Mouse (Mus musculus) hindbrain, postnatal 0 days (tissue): Measurements from ENCODE around the gene Pdp2. TPM values are rescaled to one million over a fixed set of nuclear protein-coding genes. Genes with fewer than 3 reads are reported as not detected.

Experiments used
- ATAC-seq: fragments of 200-750 bp; cut with Nextera tagmentation; 2 replicates; pipeline ENCODE4 v1.8.0; 2017; ENCODE audit warnings: mild to moderate bottlenecking, moderate TSS enrichment, moderate library complexity
- DNase-seq: peaks from one replicate; pipeline ENCODE4 v3.0.0-alpha.2; 2015; ENCODE audit warnings: low spot score
- H3K27ac ChIP-seq: fragments of 300-500 bp; sonication (generic); 2 replicates; pipeline ENCODE4 v1.5.1; 2014; ENCODE audit warnings: mild to moderate bottlenecking
- H3K27me3 ChIP-seq: fragments of 300-500 bp; sonication (generic); 2 replicates; pipeline ENCODE4 v1.6.1; 2014; ENCODE audit warnings: low read length, mixed read lengths; ENCODE audit not compliant: insufficient read depth
- H3K36me3 ChIP-seq: fragments of 300-500 bp; sonication (generic); 2 replicates; pipeline ENCODE4 v1.6.1; 2014; ENCODE audit warnings: low read length, mixed read lengths; ENCODE audit not compliant: insufficient read depth
- H3K4me1 ChIP-seq: fragments of 300-500 bp; sonication (generic); 2 replicates; pipeline ENCODE4 v1.6.1; 2014; ENCODE audit warnings: antibody characterized with exemption, low read length, mixed read lengths; ENCODE audit not compliant: insufficient read depth
- H3K4me2 ChIP-seq: fragments of 300-500 bp; sonication (generic); 2 replicates; pipeline ENCODE4 v1.6.1; 2014; ENCODE audit warnings: low read depth, mild to moderate bottlenecking, low read length, moderate library complexity, mixed read lengths
- H3K4me3 ChIP-seq: fragments of 300-500 bp; sonication (generic); 2 replicates; pipeline ENCODE4 v1.5.1; 2014; ENCODE audit warnings: low read length
- H3K9ac ChIP-seq: fragments of 300-500 bp; sonication (generic); replicated peaks from 2 replicates; pipeline ENCODE4 v1.6.1; 2014; ENCODE audit warnings: mild to moderate bottlenecking, low read length, moderate library complexity, mixed read lengths
- H3K9me3 ChIP-seq: fragments of 300-500 bp; sonication (generic); 2 replicates; pipeline ENCODE4 v1.6.1; 2016; ENCODE audit warnings: low read length, mixed read lengths
- CTCF ChIP-seq: IDR thresholded peaks from 2 replicates; pipeline ENCODE4 v1.5.1; 2016; ENCODE audit warnings: antibody characterized with exemption, control low read depth, low read depth
- WGBS: fragments of 180-500 bp; shearing (Covaris S2); extraction: QIAGEN DNeasy Blood & Tissue Kit; methylation state at CpG from one replicate; pipeline ENCODE4 v1.1.7; 2014; 5-methylcytosine and 5-hydroxymethylcytosine counted together
- polyA plus RNA-seq: library from polyadenylated mRNA; unstranded; fragments of >200 nt; fragmentation: Nextera tagmentation; extraction: Ambion mirVana; gene quantifications from 2 replicates; pipeline ENCODE4 v1.2.1, GENCODE M21; 2015
- total RNA-seq: library from RNA; depleted of rRNA; stranded (reverse); fragments of >200 nt; gene quantifications from 2 replicates; pipeline ENCODE4 v1.2.3, GENCODE M21; 2014

Gene Pdp2
- total and polyA plus RNA-seq, 2 experiments from 2014 or later = 12.3 to 14.2 TPM

DNA sequence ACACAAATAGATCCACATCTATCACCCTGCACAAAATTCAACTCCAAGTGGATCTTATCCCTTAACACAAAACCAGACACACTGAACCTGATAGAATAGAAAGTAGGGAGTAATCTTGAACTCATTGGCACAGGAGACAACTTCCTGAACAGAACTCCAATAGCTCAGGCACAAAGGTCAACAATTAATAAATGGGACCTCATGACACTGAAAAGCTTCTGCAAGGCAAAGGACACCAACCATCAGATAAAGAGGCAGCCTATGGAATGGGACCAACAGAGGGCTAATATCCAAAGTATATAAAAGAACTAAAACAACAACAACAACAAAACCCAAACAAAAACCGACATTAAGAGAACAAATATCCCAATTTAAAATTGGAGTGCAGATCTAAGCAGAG, 6.7 kb upstream of the Pdp2 start:
- Histone ChIP-seq H3K27ac (no peak overlapping the region), H3K4me1 (no peaks in the 10 kb centered on the region), H3K4me2 (no peak overlapping the region), H3K36me3 (no peaks in the 10 kb centered on the region), H3K4me3 (no peak overlapping the region), H3K9ac (no peak overlapping the region), H3K9me3 (no peaks in the 10 kb centered on the region), H3K27me3 (no peaks in the 10 kb centered on the region)
- ATAC-seq (no peak), DNase-seq (no peak)
- WGBS = 57% methylated on average over 1 of the region's 1 CpGs
- TF ChIP-seq CTCF = no peak

- DNase-seq (no peak), ATAC-seq (no peak)
- Histone ChIP-seq H3K36me3 (peaks cover 12% of the 10 kb centered on the region; the same call in 1 of the 2 replicates), H3K27ac (no peak overlapping the region), H3K4me2 (no peak overlapping the region), H3K4me1 (peaks cover 4% of the 10 kb centered on the region; the same call in 1 of the 2 replicates), H3K27me3 (no peaks in the 10 kb centered on the region), H3K9ac (no peak overlapping the region), H3K9me3 (no peaks in the 10 kb centered on the region), H3K4me3 (no peak overlapping the region)
- TF ChIP-seq CTCF = no peak
- 95% methylated on average over 3 of the region's 3 CpGs for WGBS
Observed at GRCm38 (mm10) chr8:104590284-104590683, 967 bp upstream of the Pdp2 start.

GRCm38 (mm10) chr8:104591856-104592255, 605 bp downstream of the Pdp2 start:
- H3K36me3 ChIP-seq = peaks cover 18% of the 10 kb centered on the region
- H3K27me3 ChIP-seq = no peaks in the 10 kb centered on the region
- H3K4me3 ChIP-seq = peak overlapping the region; percentile 69
- TF ChIP-seq CTCF = no peak
- H3K4me1 ChIP-seq = peaks cover 4% of the 10 kb centered on the region; the same call in 1 of the 2 replicates
- no peak for DNase-seq
- 3% methylated on average over 9 of the region's 9 CpGs for WGBS
- H3K9me3 ChIP-seq = no peaks in the 10 kb centered on the region
- peak overlapping the region; percentile 64 for H3K9ac ChIP-seq
- no peak; the same call in 1 of the 2 replicates for ATAC-seq
- peak overlapping the region; percentile 79; the same call in 1 of the 2 replicates for H3K27ac ChIP-seq
- peak overlapping the region; percentile 65 for H3K4me2 ChIP-seq

GRCm38 (mm10) chr8:104592566-104592965, 1.3 kb downstream of the Pdp2 start:
- H3K4me3 ChIP-seq = no peak overlapping the region
- no peak for ATAC-seq
- H3K9me3 ChIP-seq = no peaks in the 10 kb centered on the region
- peaks cover 4% of the 10 kb centered on the region; the same call in 1 of the 2 replicates for H3K4me1 ChIP-seq
- no peaks in the 10 kb centered on the region for H3K27me3 ChIP-seq
- no peak for TF ChIP-seq CTCF
- no peak overlapping the region for H3K9ac ChIP-seq
- no peak overlapping the region for H3K27ac ChIP-seq
- peaks cover 18% of the 10 kb centered on the region for H3K36me3 ChIP-seq
- peak overlapping the region; percentile 65 for H3K4me2 ChIP-seq
- DNase-seq = no peak
- WGBS = 74% methylated on average over 6 of the region's 6 CpGs

DNA sequence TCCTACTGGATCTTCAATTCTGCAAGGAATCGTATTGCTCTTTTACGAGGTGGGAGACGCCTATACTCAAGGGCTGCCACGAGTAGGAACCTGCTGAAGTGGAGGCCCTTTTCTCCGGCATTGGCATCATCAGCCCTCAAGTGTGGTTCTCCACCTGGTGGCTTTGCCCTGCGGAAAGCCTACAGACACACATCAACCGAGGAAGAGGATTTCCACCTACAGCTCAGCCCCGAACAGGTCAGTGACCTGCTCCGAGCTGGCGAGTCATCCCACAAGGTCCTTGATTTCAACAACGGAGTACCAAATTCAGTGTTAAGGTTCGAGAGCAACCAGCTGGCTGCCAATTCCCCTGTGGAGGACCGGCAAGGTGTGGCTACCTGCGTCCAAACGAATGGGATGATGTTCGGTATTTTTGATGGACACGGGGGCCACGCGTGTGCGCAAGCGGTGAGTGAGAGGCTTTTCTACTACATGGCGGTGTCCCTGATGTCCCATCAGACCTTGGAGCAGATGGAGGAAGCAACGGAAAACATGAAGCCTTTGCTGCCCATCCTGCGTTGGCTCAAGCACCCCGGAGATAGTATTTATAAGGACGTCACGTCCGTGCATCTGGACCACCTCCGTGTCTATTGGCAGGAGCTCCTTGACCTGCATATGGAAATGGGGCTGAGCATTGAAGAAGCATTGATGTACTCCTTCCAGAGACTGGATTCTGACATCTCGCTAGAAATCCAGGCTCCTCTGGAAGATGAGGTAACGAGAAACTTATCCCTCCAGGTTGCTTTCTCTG, 2.5 kb downstream of the Pdp2 start:
- Histone ChIP-seq H3K27ac (no peak overlapping the region), H3K36me3 (peaks cover 18% of the 10 kb centered on the region), H3K27me3 (no peaks in the 10 kb centered on the region), H3K4me2 (no peak overlapping the region), H3K4me3 (no peak overlapping the region), H3K4me1 (peaks cover 4% of the 10 kb centered on the region; the same call in 1 of the 2 replicates), H3K9me3 (no peaks in the 10 kb centered on the region), H3K9ac (no peak overlapping the region)
- no peak for ATAC-seq
- TF ChIP-seq CTCF = no peak
- WGBS = 94% methylated on average over 31 of the region's 31 CpGs
- no peak for DNase-seq

- no peak for DNase-seq
- H3K27ac ChIP-seq = no peak overlapping the region
- H3K27me3 ChIP-seq = no peaks in the 10 kb centered on the region
- H3K4me1 ChIP-seq = peaks cover 4% of the 10 kb centered on the region; the same call in 1 of the 2 replicates
- no peak overlapping the region for H3K4me2 ChIP-seq
- ATAC-seq = no peak
- no peak overlapping the region for H3K9ac ChIP-seq
- H3K4me3 ChIP-seq = no peak overlapping the region
- 95% methylated on average over 19 of the region's 19 CpGs for WGBS
- no peak for TF ChIP-seq CTCF
- no peaks in the 10 kb centered on the region for H3K9me3 ChIP-seq
- H3K36me3 ChIP-seq = peaks cover 18% of the 10 kb centered on the region
Observed at GRCm38 (mm10) chr8:104594611-104595362, 3.5 kb downstream of the Pdp2 start.
